Mouse (Mus musculus) myocyte (in vitro differentiated cells): ENCODE results near the gene Fbrsl1. TPM values are rescaled to one million over a fixed set of nuclear protein-coding genes. Genes with fewer than 3 reads are reported as not detected.

Experiments
- H3K27me3 ChIP-seq: one replicate; pipeline ENCODE4 v1.6.1; 2011; ENCODE audit not compliant: control insufficient read depth, insufficient read depth, insufficient read length
- H3K36me3 ChIP-seq: one replicate; pipeline ENCODE4 v1.6.1; 2011; ENCODE audit not compliant: control insufficient read depth, insufficient read depth
- H3K4me2 ChIP-seq: one replicate; pipeline ENCODE4 v1.6.1; 2011; ENCODE audit warnings: low read depth, control low read depth
- H3K4me3 ChIP-seq: one replicate; pipeline ENCODE4 v1.5.1; 2011; ENCODE audit warnings: mild to moderate bottlenecking, control low read depth, moderate library complexity
- H3K79me2 ChIP-seq: one replicate; pipeline ENCODE4 v1.6.1; 2011; ENCODE audit not compliant: control insufficient read depth, insufficient read depth
- H3ac ChIP-seq: one replicate; pipeline ENCODE4 v1.6.1; 2011; ENCODE audit not compliant: control insufficient read depth, insufficient read length
- CEBPB ChIP-seq: IDR thresholded peaks from 2 replicates; pipeline ENCODE4 v1.6.1; 2011; ENCODE audit warnings: mild to moderate bottlenecking, moderate library complexity; ENCODE audit not compliant: poor library complexity, insufficient read depth, severe bottlenecking
- E2F4 ChIP-seq: IDR thresholded peaks from one replicate; pipeline ENCODE4 v1.6.1; 2011; ENCODE audit warnings: mild to moderate bottlenecking, control low read depth, moderate library complexity; ENCODE audit not compliant: insufficient read depth
- MAX ChIP-seq: IDR thresholded peaks from one replicate; pipeline ENCODE4 v1.6.1; 2011; ENCODE audit warnings: low read depth, mild to moderate bottlenecking, control low read depth
- MYOD1 ChIP-seq, 3 experiments: IDR thresholded peaks; one replicate each; pipeline ENCODE4 v1.6.1; 2011; ENCODE audit warnings: control low read depth in 2 of 3, low read depth in 2 of 3, mild to moderate bottlenecking in 2 of 3, moderate library complexity in 1 of 3; ENCODE audit not compliant: insufficient read length in 2 of 3, control insufficient read depth in 1 of 3
- MYOG ChIP-seq, 3 experiments: IDR thresholded peaks; one replicate each; pipeline ENCODE4 v1.6.1; 2011; ENCODE audit warnings: control low read depth in 2 of 3, low read depth in 2 of 3, mild to moderate bottlenecking in 2 of 3; ENCODE audit not compliant: insufficient read length in 2 of 3, control insufficient read depth in 1 of 3, insufficient read depth in 1 of 3
- POLR2A ChIP-seq: IDR thresholded peaks from one replicate; pipeline ENCODE4 v1.6.1; 2011; ENCODE audit warnings: low read depth, mild to moderate bottlenecking, control low read depth, moderate library complexity; ENCODE audit not compliant: insufficient read length
- POLR2AphosphoS2 ChIP-seq: IDR thresholded peaks from one replicate; pipeline ENCODE4 v1.6.1; 2011; ENCODE audit warnings: low read depth, control low read depth; ENCODE audit not compliant: insufficient read length
- REST ChIP-seq: IDR thresholded peaks from one replicate; pipeline ENCODE4 v1.6.1; 2011; ENCODE audit warnings: mild to moderate bottlenecking, control low read depth, moderate library complexity; ENCODE audit not compliant: insufficient read depth, insufficient read length
- SRF ChIP-seq: IDR thresholded peaks from one replicate; pipeline ENCODE4 v1.6.1; 2011; ENCODE audit warnings: low read depth; ENCODE audit not compliant: control insufficient read depth, insufficient read length
- TCF12 ChIP-seq: IDR thresholded peaks from one replicate; pipeline ENCODE4 v1.6.1; 2011; ENCODE audit warnings: mild to moderate bottlenecking, control low read depth; ENCODE audit not compliant: poor library complexity, insufficient read depth, severe bottlenecking
- TCF3 ChIP-seq: IDR thresholded peaks from one replicate; pipeline ENCODE4 v1.6.1; 2011; ENCODE audit warnings: low read depth, control low read depth; ENCODE audit not compliant: insufficient read length
- USF1 ChIP-seq: IDR thresholded peaks from one replicate; pipeline ENCODE4 v1.6.1; 2011; ENCODE audit warnings: low read depth, mild to moderate bottlenecking, control low read depth, moderate library complexity
- polyA plus RNA-seq: library from polyadenylated mRNA; unstranded; fragments of >200 nt; fragmentation: generic; extraction: Trizol; gene quantifications from one replicate; pipeline ENCODE4 v1.2.1, GENCODE M21; 2012; ENCODE audit warnings: missing spikeins

Gene Fbrsl1
- polyA plus RNA-seq, 1 experiment = 19.0 TPM

DNA sequence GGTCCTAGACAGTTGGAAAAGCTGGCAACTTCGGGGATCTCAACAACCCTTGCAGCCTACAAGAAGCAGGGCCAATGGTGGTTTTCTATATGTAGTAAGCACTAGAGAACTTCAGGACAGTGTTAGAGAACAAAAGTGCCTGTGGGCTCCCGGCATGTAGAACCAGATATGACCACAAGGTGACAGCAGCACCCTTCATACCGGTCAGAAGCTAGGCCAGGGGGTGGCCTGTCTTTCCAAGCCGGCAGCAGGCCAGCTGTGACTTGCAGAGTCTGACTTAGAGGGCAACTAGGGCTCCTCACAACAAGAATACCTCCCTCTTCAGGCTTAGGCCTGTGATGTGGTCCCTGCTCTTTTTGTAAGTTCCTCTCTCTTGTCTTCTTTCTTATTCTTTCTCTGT, 45.5 kb upstream of the Fbrsl1 start:
- TF ChIP-seq MYOG (IDR thresholded peaks at IDR 0.05; ENCODE audit: control insufficient read depth in 1 of 3, insufficient read depth in 1 of 3, insufficient read length in 2 of 3, low read depth in 2 of 3) = peak in 1 of 3 experiments; percentile 52
- no peak for TF ChIP-seq E2F4
- Histone ChIP-seq H3K36me3 (no peaks in the 10 kb centered on the region), H3K4me3 (no peak overlapping the region), H3K79me2 (no peaks in the 10 kb centered on the region), H3K4me2 (no peak overlapping the region), H3ac (no peak overlapping the region), H3K27me3 (peaks cover 40% of the 10 kb centered on the region)

DNA sequence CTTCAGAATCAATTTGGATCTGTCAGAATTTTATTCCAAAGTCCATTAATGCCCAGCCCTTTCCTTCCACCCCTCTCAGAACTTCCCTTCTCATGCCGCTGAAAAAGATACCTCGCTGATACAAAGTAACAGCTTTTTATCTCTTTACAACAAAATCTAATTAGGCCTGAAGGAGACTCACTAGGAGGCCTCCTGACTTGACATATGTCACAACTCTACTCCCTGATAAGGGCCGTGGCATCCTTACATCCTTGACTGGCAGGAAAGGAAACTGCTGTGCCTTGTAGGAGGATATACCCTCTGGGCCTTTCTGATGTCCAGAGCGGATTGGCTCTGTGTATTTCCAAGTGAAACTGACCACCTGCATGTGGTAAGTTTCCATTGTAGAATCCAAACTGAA, 41.3 kb upstream of the Fbrsl1 start:
- peaks cover 22% of the 10 kb centered on the region for H3K27me3 ChIP-seq
- no peaks in the 10 kb centered on the region for H3K79me2 ChIP-seq
- H3K4me3 ChIP-seq = no peak overlapping the region
- H3K4me2 ChIP-seq = no peak overlapping the region
- H3K36me3 ChIP-seq = no peaks in the 10 kb centered on the region
- no peak overlapping the region for H3ac ChIP-seq
- TF ChIP-seq REST = no peak
- TF ChIP-seq TCF3 = no peak
- TF ChIP-seq CEBPB = no peak
- no peak for TF ChIP-seq SRF
- no peak for TF ChIP-seq MYOG (IDR thresholded peaks at IDR 0.05; ENCODE audit: control insufficient read depth in 1 of 3, insufficient read depth in 1 of 3, insufficient read length in 2 of 3, low read depth in 2 of 3)
- TF ChIP-seq MAX = no peak
- TF ChIP-seq TCF12 = no peak
- no peak for TF ChIP-seq POLR2A
- TF ChIP-seq USF1 = no peak
- TF ChIP-seq MYOD1 (IDR thresholded peaks at IDR 0.05; ENCODE audit: control insufficient read depth in 1 of 3, insufficient read length in 2 of 3, low read depth in 2 of 3) = no peak

DNA sequence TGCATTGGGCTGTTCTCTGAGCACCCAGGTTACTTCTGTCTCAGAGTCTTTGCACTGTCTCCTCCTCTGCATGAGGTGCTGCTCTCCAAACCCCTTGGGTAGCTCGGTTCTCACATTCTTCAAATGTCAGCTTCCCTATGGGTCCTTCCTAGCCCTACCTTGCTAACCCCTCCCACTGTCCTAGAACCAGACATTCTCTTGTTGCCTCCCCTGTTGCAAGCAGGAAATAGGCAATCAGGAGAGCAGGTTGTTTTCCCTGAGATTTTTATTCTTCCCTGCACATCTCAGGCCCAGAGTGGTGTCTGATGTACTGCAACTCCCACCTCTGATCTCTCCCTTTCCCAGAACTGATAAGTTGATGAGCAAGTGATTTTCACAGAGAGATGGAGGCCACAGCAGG, 39.6 kb upstream of the Fbrsl1 start:
- H3K79me2 ChIP-seq = no peaks in the 10 kb centered on the region
- no peak overlapping the region for H3K4me3 ChIP-seq
- peaks cover 32% of the 10 kb centered on the region for H3K27me3 ChIP-seq
- no peaks in the 10 kb centered on the region for H3K36me3 ChIP-seq
- no peak overlapping the region for H3ac ChIP-seq
- no peak overlapping the region for H3K4me2 ChIP-seq
- no peak for TF ChIP-seq MYOD1 (IDR thresholded peaks at IDR 0.05; ENCODE audit: control insufficient read depth in 1 of 3, insufficient read length in 2 of 3, low read depth in 2 of 3)
- no peak for TF ChIP-seq REST
- no peak for TF ChIP-seq MAX
- TF ChIP-seq MYOG (IDR thresholded peaks at IDR 0.05; ENCODE audit: control insufficient read depth in 1 of 3, insufficient read depth in 1 of 3, insufficient read length in 2 of 3, low read depth in 2 of 3) = no peak
- TF ChIP-seq E2F4 = no peak
- no peak for TF ChIP-seq POLR2AphosphoS2
- TF ChIP-seq TCF12 = no peak
- TF ChIP-seq TCF3 = no peak
- no peak for TF ChIP-seq POLR2A
- no peak for TF ChIP-seq SRF
- TF ChIP-seq USF1 = no peak
- TF ChIP-seq CEBPB = no peak

DNA sequence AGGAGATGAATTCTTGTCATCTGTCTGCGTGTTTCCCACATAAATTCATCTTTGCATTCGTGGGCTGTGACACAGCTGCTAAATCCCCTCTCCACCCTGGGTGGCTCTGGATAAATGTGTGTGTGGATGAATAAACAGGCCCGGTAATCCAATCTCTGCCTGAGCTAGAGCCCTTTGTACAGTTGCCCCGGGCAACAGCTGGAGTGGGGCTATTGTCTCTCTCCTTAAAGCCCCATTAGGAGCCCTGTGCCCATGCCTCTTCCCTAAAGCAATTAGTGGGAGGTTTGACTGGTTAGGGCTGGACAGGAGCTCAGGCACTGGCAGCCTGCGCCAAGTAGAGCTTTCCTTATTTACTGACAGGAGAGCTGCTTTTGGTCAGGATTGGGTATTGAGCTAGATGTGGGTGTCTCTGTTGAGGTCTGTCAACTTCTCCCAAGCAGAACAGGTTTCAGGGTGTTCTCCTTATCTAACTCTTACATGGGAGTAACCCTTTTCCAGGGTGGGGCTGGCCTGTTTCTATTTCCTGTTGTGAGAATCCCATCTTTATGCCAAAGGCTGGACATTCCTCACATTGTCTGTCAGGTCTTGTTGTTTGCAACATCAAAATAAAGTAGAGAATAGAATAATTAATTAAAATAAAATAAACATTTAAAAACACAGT, 38.5 kb upstream of the Fbrsl1 start:
- Histone ChIP-seq H3K36me3 (no peaks in the 10 kb centered on the region), H3K79me2 (no peaks in the 10 kb centered on the region), H3K27me3 (peaks cover 35% of the 10 kb centered on the region), H3K4me3 (no peak overlapping the region), H3K4me2 (no peak overlapping the region), H3ac (no peak overlapping the region)
- TF ChIP-seq TCF12 = no peak
- no peak for TF ChIP-seq USF1
- no peak for TF ChIP-seq SRF
- TF ChIP-seq E2F4 = no peak
- no peak for TF ChIP-seq MYOD1 (IDR thresholded peaks at IDR 0.05; ENCODE audit: control insufficient read depth in 1 of 3, insufficient read length in 2 of 3, low read depth in 2 of 3)
- TF ChIP-seq MAX = no peak
- no peak for TF ChIP-seq POLR2AphosphoS2
- TF ChIP-seq CEBPB = no peak
- TF ChIP-seq MYOG (IDR thresholded peaks at IDR 0.05; ENCODE audit: control insufficient read depth in 1 of 3, insufficient read depth in 1 of 3, insufficient read length in 2 of 3, low read depth in 2 of 3) = no peak
- TF ChIP-seq TCF3 = no peak
- no peak for TF ChIP-seq REST
- no peak for TF ChIP-seq POLR2A

DNA sequence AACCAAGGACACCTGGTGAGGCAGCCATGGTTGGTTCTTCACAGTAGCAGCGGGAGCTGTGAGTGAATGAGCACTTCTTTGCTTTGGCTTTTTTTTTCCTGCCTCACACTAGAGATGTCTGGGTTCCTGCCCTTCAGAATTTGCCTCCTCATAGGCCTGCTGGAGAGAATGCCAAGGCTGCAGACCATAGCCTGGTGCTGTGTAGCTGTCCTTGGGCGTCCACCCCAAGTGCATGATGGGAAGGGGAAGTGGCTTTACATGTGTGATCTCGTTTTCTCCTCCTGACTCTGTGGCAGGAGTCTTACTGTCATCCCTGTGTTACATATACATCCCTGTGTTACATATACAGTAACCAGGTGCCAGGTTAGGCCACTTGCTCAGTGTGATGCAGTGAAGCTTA, 36.4 kb upstream of the Fbrsl1 start:
- Histone ChIP-seq H3ac (no peak overlapping the region), H3K27me3 (peaks cover 52% of the 10 kb centered on the region), H3K4me3 (no peak overlapping the region), H3K4me2 (no peak overlapping the region), H3K79me2 (no peaks in the 10 kb centered on the region), H3K36me3 (no peaks in the 10 kb centered on the region)
- TF ChIP-seq MAX = no peak
- TF ChIP-seq MYOD1 (IDR thresholded peaks at IDR 0.05; ENCODE audit: control insufficient read depth in 1 of 3, insufficient read length in 2 of 3, low read depth in 2 of 3) = no peak
- no peak for TF ChIP-seq REST
- no peak for TF ChIP-seq USF1
- no peak for TF ChIP-seq CEBPB
- no peak for TF ChIP-seq TCF3
